In the genomic region with DNA sequence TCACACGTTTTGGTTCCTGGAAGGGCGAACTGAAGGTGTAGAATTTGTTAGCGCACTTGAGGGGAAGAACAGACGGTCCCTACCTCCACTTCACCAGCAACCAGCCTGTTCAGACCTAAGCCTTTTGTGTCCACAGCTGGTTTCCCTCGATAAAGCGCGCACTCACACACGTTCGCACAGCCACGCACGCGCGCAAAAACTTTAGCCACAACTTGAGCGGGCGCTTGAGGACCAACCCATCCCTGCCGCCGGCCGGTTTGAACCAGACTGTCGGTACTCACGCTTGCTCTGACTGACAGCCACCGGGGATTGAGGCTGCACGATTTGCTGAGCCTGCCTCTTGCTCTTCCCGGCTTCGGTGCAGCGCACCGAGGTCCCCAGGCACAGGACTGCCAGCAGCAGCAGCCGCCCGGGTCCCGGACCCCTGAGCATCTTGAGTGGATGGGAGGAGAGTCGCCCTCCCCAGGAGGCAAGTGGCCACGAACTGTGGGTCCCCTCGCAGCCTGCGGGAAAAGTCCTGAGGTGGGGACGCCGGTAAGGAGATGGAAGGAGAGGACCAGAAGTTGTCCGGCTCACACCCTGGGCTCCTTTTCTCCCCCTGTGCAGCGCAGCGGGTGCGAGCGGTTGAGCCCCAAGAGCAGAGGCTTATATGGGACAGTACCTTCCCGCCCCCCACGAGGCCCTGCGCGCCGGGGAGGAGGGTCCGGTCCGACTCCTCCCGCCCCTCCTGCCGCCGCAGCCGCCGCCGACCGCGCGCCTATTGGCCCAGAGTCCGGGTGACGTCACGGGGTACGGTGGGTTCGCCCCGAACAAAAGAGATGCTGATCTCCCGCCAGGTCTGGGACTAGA, we compare ENCODE assay signal across 8 mouse cellular contexts. TPM values are rescaled to one million over a fixed set of nuclear protein-coding genes. Genes with fewer than 3 reads are reported as not detected.
DNase-seq lines count a peak whose midpoint lies in the region; ATAC-seq lines count a peak whose summit lies in the region.

Fn1 (minus strand) TSS at position 650 of the 849 bp plus-strand sequence.

- under 1% methylated on average over 59 of the region's 63 CpGs for WGBS in hindbrain, embryonic 14.5 days

- peak within 1 kb of the TSS; percentile 60 for H3K4me3 ChIP-seq in hindbrain, embryonic 14.5 days (replicated peaks; ENCODE audit: low read length)

- H3K9ac ChIP-seq in hindbrain, embryonic 14.5 days, result peak within 1 kb of the TSS; percentile 58

- H3K27ac ChIP-seq in hindbrain, embryonic 14.5 days, result 0 out of 2 replicates have a peak within 1 kb of the TSS, but pooled peaks have one; percentile 34

- no peaks in the 10 kb centered on the region for H3K9me3 ChIP-seq in hindbrain, embryonic 14.5 days (ENCODE audit: control insufficient read depth, low read length)

- H3K4me1 ChIP-seq in hindbrain, embryonic 14.5 days (replicated peaks; ENCODE audit: control insufficient read depth, insufficient read depth, low read length), result peaks cover 9% of the 10 kb centered on the region; the same call in 1 of the 2 replicates

- peak; percentile 85 for ATAC-seq in common myeloid progenitor, adult 5-6 weeks (replicated peaks; ENCODE audit: low read depth, poor library complexity, severe bottlenecking)
- peak; percentile 92 for ATAC-seq in hindbrain, embryonic 14.5 days (ENCODE audit: low FRiP score)

- peak; percentile 84 for DNase-seq in WW6 (ENCODE audit: low read depth, low spot score)
- DNase-seq in gastrocnemius, adult 18-20 months (ENCODE audit: low spot score), result peak; percentile 84
- DNase-seq in hindbrain, embryonic 14.5 days (ENCODE audit: low spot score), result peak; percentile 86
- peak; percentile 4 for DNase-seq in left cerebral cortex, adult 11 months (ENCODE audit: low spot score)
- DNase-seq in lung, postnatal 36 days, result peak; percentile 86
- DNase-seq in retina, postnatal 1 day, result peak; percentile 92
- peak; percentile 85 for DNase-seq in urinary bladder, postnatal 10 days (ENCODE audit: low spot score)

- H3K4me2 ChIP-seq in hindbrain, embryonic 14.5 days (replicated peaks), result peak within 1 kb of the TSS; percentile 90

- peaks cover 16% of the 10 kb centered on the region for H3K27me3 ChIP-seq in hindbrain, embryonic 14.5 days (ENCODE audit: control insufficient read depth, insufficient read depth, low read length)

- H3K36me3 ChIP-seq in hindbrain, embryonic 14.5 days (replicated peaks; ENCODE audit: control insufficient read depth, insufficient read depth), result no peaks in the 10 kb centered on the region

RNA-seq across cellular contexts. Expression of gene Fn1, which starts in this region (rescaled TPM):
- total RNA-seq in common myeloid progenitor, adult 5-6 weeks (2017), result 5.4 and 18.0 TPM in 2 replicates
- total RNA-seq in gastrocnemius, adult 18-20 months (2021), result 10 to 100 TPM; 33.8 to 39.2 TPM
- 33.6 and 39.5 TPM in 2 replicates for polyA plus RNA-seq in hindbrain, embryonic 14.5 days (2014; fragmentation: Nextera tagmentation; extraction: Ambion mirVana)

Comparison
In these comparisons a context has a peak if more than half of its experiments do, and no peak if none do; other contexts are left out.
1. Peak in every context shown above with its lines: DNase-seq, ATAC-seq, H3K4me3 ChIP-seq and H3K27ac ChIP-seq.
2. DNase-seq: peak in every context shown above with its lines; median percentile 92 in retina, postnatal 1 day; 86 in hindbrain, embryonic 14.5 days; 86 in lung, postnatal 36 days; 85 in urinary bladder, postnatal 10 days; 84 in WW6; 84 in gastrocnemius, adult 18-20 months; 4 in left cerebral cortex, adult 11 months.